Mouse (Mus musculus) ES-E14 (cell line): Measurements from ENCODE around the gene Ap3d1.

Experiments used
- CHD2 ChIP-seq: IDR thresholded peaks from 2 replicates; pipeline ENCODE4 v1.6.1; 2014; ENCODE audit warnings: mild to moderate bottlenecking, low read depth, low read length, inconsistent platforms
- HCFC1 ChIP-seq: IDR thresholded peaks from 2 replicates; pipeline ENCODE4 v1.6.1; 2012; ENCODE audit warnings: low read length, inconsistent platforms, borderline replicate concordance; ENCODE audit not compliant: insufficient read depth
- ZC3H11A ChIP-seq: IDR thresholded peaks from 2 replicates; pipeline ENCODE4 v1.6.1; 2012; ENCODE audit warnings: low read depth, mild to moderate bottlenecking, inconsistent platforms, low read length, borderline replicate concordance

DNA sequence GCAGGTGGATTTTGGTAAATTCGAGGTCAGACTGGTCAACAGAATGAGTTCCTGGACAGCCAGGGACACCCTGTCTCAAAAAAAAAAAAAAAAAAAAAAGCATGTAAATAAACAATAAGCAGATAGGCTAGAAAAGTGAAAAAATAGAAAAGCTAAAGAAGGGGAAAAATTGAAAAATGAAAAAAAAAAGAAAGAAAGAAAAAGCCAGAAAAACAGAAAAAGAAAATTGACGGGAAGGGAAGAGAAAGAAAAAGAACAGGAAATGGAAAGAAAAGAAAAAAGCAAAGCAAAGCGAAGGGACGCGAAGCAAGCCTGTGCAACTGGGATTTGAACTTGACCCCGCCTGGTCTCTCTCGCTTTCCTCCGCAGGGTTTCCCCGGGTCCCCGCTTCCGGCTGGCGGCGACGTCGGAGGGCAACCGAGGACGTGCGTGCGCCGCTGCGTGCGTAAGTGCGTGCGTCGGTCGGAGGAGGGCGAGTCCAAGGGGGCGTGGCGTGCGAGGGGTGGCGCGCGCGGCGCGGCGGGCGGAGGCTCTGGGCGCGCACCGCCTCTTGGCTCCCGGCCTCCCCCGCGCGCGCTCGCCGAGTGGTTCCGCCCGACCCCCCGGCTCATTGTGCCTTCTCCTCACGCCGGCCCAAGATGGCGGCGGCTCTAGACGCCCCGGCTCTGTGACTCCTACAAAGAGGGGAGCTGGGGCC, 12.7 kb upstream of the Ap3d1 start, which contains the start of gene Dot1l:
- TF ChIP-seq CHD2 (no peak), HCFC1 (peak; percentile 73; the same call in 1 of the 2 replicates), ZC3H11A (no peak)
